Mouse (Mus musculus): Measurements from ENCODE around the gene Adipor2. TPM values are rescaled to one million over a fixed set of nuclear protein-coding genes. Genes with fewer than 3 reads are reported as not detected.

Adipor2 gene
- polyA plus RNA-seq, 1 experiment from 2014 or later = 29.0 TPM

DNA sequence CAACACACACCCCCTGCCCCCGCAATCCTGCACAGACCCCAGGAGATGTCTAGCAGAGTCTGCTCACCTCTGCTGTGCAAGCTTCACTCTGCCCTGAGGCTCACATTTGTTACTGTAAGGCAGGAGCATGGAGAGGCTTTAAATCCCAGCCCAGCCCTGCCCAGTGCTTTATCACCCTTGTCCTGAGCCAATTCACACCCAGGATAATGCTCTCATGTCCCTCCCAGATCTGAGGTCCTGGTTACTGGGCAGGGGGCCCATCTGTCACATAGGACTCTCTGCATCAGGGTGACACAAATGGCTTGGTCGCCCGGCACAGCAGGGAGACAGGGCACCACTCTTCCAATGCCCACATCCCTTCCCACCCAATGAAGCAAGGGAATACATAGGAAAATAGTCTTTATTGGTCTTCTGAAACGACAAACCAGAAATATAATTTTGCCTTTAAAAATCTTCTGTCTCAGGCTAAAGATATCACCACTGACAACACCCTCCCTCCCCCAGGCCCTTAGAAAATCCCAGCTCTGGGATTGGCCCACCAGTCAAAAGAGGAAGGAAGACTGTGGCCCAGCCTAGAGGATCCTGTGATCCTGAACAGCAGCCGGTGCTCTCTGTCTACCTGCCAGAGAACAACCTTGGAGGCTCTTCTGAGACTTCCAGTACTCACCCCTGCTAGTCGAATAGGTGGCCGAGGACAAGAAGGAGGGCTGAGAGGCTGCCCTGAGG, 102.6 kb downstream of the Adipor2 start:
- ATAC-seq (ENCODE audit: insufficient read depth) = no peak
- Histone ChIP-seq H3K27me3 (ENCODE audit: insufficient read depth, low read length) (no peaks in the 10 kb centered on the region), H3K4me2 (no peak overlapping the region), H3K36me3 (ENCODE audit: insufficient read depth) (no peaks in the 10 kb centered on the region), H3K9ac (no peak overlapping the region), H3K4me3 (ENCODE audit: low read depth, low read length) (no peak overlapping the region), H3K27ac (ENCODE audit: low read depth) (no peak overlapping the region), H3K9me3 (ENCODE audit: low read depth, low read length) (no peaks in the 10 kb centered on the region), H3K4me1 (ENCODE audit: insufficient read depth) (no peaks in the 10 kb centered on the region)
- WGBS = 30% methylated on average over 7 of the region's 7 CpGs
- TF ChIP-seq CTCF (IDR thresholded peaks at IDR 0.05; ENCODE audit: low read depth) = no peak
- no peak for DNase-seq

DNA sequence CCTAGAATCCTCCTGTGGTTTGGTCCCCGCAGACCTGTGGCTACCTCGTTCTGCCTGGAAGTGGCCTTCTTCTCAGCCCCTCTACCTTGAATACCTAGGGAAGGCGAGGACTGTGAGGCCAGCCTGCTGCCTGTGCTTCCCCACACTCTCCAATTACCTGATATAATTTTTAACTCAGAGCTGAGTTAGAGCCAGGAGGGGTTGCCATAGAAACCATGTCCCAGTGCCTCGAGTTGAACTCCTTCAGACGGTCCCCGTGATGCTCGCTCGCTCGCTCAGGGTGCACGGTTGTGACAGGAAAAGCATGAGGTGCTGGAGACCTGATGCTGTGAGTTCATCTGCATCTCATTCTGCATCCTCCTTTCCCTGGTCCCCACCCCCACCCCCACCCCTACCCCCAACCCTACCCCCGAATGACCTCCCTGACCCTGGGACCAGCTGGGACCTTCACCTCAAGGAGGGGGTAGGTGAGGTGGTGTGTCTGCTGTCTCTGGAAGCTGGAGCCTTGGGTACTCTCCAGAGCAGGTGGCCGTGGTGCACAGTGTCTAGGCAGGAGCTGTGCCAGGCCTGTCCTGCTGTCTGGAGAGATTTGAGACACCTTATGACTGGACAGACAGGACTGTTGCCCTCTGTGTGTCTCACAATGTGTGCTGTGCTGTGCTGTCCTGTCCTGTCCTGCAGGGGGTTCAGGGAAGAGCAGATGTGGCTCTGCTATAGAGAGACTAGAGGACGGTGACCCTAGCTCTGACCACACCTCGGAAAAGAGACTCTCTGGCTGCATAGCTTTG, 103.7 kb downstream of the Adipor2 start:
- Histone ChIP-seq H3K36me3 (ENCODE audit: insufficient read depth) (no peaks in the 10 kb centered on the region), H3K4me1 (ENCODE audit: insufficient read depth) (no peaks in the 10 kb centered on the region), H3K27me3 (ENCODE audit: insufficient read depth, low read length) (no peaks in the 10 kb centered on the region), H3K27ac (ENCODE audit: low read depth) (no peak overlapping the region), H3K9me3 (ENCODE audit: low read depth, low read length) (no peaks in the 10 kb centered on the region), H3K4me3 (ENCODE audit: low read depth, low read length) (no peak overlapping the region), H3K4me2 (no peak overlapping the region), H3K9ac (no peak overlapping the region)
- WGBS = 38% methylated on average over 14 of the region's 14 CpGs
- peak; percentile 56 for DNase-seq
- ATAC-seq (ENCODE audit: insufficient read depth) = no peak
- no peak for TF ChIP-seq CTCF (IDR thresholded peaks at IDR 0.05; ENCODE audit: low read depth)

DNA sequence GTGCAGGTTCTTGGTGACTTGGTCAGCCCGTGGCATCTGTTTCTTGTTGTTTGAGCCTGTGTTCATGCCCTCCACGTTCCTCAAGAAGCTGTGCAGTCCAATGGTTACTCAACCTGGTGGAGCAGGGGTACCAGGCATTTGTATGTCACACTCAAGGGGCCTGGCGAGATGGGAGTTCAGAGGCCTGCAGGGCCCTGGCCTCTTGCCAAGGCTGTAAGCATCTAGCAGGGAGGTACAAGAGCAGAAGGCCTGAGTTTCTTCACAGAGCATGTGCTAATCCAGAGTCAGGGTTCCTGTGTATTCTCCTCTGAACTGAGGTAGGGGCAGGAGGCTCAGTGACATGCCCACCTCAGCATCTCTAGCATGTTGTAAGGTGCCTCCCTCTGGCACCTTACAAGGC, 104.4 kb downstream of the Adipor2 start:
- no peak overlapping the region for H3K9ac ChIP-seq
- peak; percentile 8; the same call in 1 of the 2 replicates for ATAC-seq (ENCODE audit: insufficient read depth)
- H3K4me2 ChIP-seq = no peak overlapping the region
- peak; percentile 61 for DNase-seq
- no peaks in the 10 kb centered on the region for H3K4me1 ChIP-seq (ENCODE audit: insufficient read depth)
- 39% methylated on average over 3 of the region's 3 CpGs for WGBS
- H3K9me3 ChIP-seq (ENCODE audit: low read depth, low read length) = no peaks in the 10 kb centered on the region
- no peak for TF ChIP-seq CTCF (IDR thresholded peaks at IDR 0.05; ENCODE audit: low read depth)
- H3K36me3 ChIP-seq (ENCODE audit: insufficient read depth) = no peaks in the 10 kb centered on the region
- H3K27me3 ChIP-seq (ENCODE audit: insufficient read depth, low read length) = no peaks in the 10 kb centered on the region
- no peak overlapping the region for H3K4me3 ChIP-seq (ENCODE audit: low read depth, low read length)
- no peak overlapping the region for H3K27ac ChIP-seq (ENCODE audit: low read depth)

DNA sequence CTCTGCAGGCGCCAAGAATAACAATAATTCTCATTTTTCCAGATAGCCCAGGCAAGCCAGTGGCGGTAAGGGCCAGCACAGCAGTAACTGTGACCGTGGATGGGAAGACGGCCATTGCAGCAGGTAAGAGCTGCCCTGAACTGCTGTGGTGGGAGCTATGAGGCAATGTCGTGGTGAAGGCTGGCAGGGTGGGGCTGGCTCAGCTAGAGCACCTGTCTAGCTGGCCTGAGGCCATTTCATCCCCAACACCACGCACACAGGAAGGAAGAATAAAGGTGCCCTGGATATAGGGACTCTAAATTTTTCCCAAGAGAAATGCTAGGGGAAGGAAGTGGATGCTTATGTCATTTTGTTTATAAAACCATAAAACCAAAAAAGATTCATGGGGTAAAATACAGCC, 105.1 kb downstream of the Adipor2 start:
- H3K9ac ChIP-seq = no peak overlapping the region
- WGBS = 84% methylated on average over 6 of the region's 6 CpGs
- no peaks in the 10 kb centered on the region for H3K4me1 ChIP-seq (ENCODE audit: insufficient read depth)
- no peak overlapping the region for H3K4me3 ChIP-seq (ENCODE audit: low read depth, low read length)
- TF ChIP-seq CTCF (IDR thresholded peaks at IDR 0.05; ENCODE audit: low read depth) = no peak
- H3K4me2 ChIP-seq = no peak overlapping the region
- no peaks in the 10 kb centered on the region for H3K9me3 ChIP-seq (ENCODE audit: low read depth, low read length)
- H3K27ac ChIP-seq (ENCODE audit: low read depth) = no peak overlapping the region
- ATAC-seq (ENCODE audit: insufficient read depth) (no peak), DNase-seq (no peak)
- no peaks in the 10 kb centered on the region for H3K27me3 ChIP-seq (ENCODE audit: insufficient read depth, low read length)
- H3K36me3 ChIP-seq (ENCODE audit: insufficient read depth) = no peaks in the 10 kb centered on the region

DNA sequence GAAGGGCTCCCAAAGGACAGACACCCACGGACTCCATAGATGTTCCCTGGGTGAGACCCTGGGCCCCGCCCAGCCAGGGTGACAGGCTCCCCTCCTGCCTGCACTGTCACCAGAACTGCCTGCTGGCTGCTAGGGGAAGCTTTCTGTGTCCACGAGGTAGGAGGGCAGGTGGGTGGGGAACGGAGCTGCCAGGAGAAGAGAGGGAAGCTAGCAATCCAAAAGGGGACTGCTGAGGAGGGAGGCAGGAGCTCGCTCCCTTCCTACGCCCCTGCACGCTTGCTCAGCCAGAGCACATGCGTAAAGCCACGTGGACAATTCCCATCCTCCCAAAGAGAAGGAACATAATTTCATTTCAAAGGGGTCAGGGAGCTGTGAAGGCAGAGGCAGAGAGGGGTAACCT, 107.3 kb downstream of the Adipor2 start:
- Histone ChIP-seq H3K27ac (ENCODE audit: low read depth) (no peak overlapping the region), H3K4me3 (ENCODE audit: low read depth, low read length) (no peak overlapping the region), H3K9me3 (ENCODE audit: low read depth, low read length) (no peaks in the 10 kb centered on the region), H3K4me2 (no peak overlapping the region), H3K27me3 (ENCODE audit: insufficient read depth, low read length) (no peaks in the 10 kb centered on the region), H3K4me1 (ENCODE audit: insufficient read depth) (no peaks in the 10 kb centered on the region), H3K36me3 (ENCODE audit: insufficient read depth) (no peaks in the 10 kb centered on the region), H3K9ac (no peak overlapping the region)
- no peak for TF ChIP-seq CTCF (IDR thresholded peaks at IDR 0.05; ENCODE audit: low read depth)
- 50% methylated on average over 9 of the region's 9 CpGs for WGBS
- ATAC-seq (ENCODE audit: insufficient read depth) (no peak), DNase-seq (no peak)

DNA sequence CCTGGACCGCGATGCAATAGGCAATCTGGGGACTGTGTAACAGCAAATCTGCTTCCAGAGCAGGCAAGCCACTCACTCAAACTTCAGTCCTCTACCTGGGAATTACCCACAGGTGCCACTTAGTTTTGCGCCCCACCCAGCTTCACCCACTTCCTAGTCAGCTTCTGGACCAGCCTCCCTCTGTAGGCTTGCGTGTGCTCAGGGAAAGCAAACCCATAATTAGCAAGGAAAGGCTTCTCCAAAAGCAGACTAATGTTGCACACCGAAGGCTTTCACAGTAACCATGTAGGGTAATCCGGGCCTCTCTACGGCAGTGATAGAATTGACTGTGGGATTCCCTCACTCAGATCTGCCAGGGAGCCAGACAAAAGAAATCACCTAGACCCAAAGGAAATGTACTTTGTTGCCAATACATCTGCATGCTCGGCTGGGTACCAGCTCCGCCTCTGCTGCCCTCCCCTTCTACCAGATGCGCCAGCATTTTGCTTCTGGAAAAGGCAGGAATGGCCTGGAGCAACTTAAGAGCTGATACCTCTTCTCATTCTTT, 109.6 kb downstream of the Adipor2 start:
- DNase-seq (no peak), ATAC-seq (ENCODE audit: insufficient read depth) (no peak)
- Histone ChIP-seq H3K4me1 (ENCODE audit: insufficient read depth) (no peaks in the 10 kb centered on the region), H3K9ac (no peak overlapping the region), H3K4me3 (ENCODE audit: low read depth, low read length) (no peak overlapping the region), H3K36me3 (ENCODE audit: insufficient read depth) (no peaks in the 10 kb centered on the region), H3K27me3 (ENCODE audit: insufficient read depth, low read length) (no peaks in the 10 kb centered on the region), H3K9me3 (ENCODE audit: low read depth, low read length) (no peaks in the 10 kb centered on the region), H3K27ac (ENCODE audit: low read depth) (no peak overlapping the region), H3K4me2 (no peak overlapping the region)
- WGBS = 67% methylated on average over 10 of the region's 10 CpGs
- no peak for TF ChIP-seq CTCF (IDR thresholded peaks at IDR 0.05; ENCODE audit: low read depth)

GRCm38 (mm10) chr6:119303331-119303730, 114.2 kb downstream of the Adipor2 start:
- 78% methylated on average over 6 of the region's 6 CpGs for WGBS
- no peak overlapping the region for H3K4me3 ChIP-seq (ENCODE audit: low read depth, low read length)

More at GRCm38 (mm10) chr6:119303331-119303730, 114.2 kb downstream of the Adipor2 start:
- Histone ChIP-seq H3K4me2 (no peak overlapping the region), H3K36me3 (ENCODE audit: insufficient read depth) (no peaks in the 10 kb centered on the region), H3K27me3 (ENCODE audit: insufficient read depth, low read length) (no peaks in the 10 kb centered on the region), H3K27ac (ENCODE audit: low read depth) (no peak overlapping the region), H3K4me1 (ENCODE audit: insufficient read depth) (no peaks in the 10 kb centered on the region), H3K9me3 (ENCODE audit: low read depth, low read length) (no peaks in the 10 kb centered on the region), H3K9ac (no peak overlapping the region)
- DNase-seq = no peak
- ATAC-seq (ENCODE audit: insufficient read depth) = no peak
- TF ChIP-seq CTCF (IDR thresholded peaks at IDR 0.05; ENCODE audit: low read depth) = no peak

Other genes with a start within 250 kb of the Adipor2 start
- gene Dcp1b, start 242.5 kb downstream of the Adipor2 start, polyA plus RNA-seq (2014; fragmentation: Nextera tagmentation; extraction: Ambion mirVana) = 7.3 TPM in 2 replicates
- 9.4 and 10.6 TPM in 2 replicates for gene Cacna1c, start 221.3 kb downstream of the Adipor2 start, polyA plus RNA-seq (2014; fragmentation: Nextera tagmentation; extraction: Ambion mirVana)
- 0.03 TPM in 1 of 2 replicates, not detected in the other for gene Cacna2d4, start 181.2 kb downstream of the Adipor2 start, polyA plus RNA-seq (2014; fragmentation: Nextera tagmentation; extraction: Ambion mirVana)
- gene Lrtm2, start 86.9 kb downstream of the Adipor2 start, polyA plus RNA-seq (2014; fragmentation: Nextera tagmentation; extraction: Ambion mirVana) = 0.05 and 0.16 TPM in 2 replicates
- 6.0 and 6.2 TPM in 2 replicates for gene Fbxl14, start 62.0 kb upstream of the Adipor2 start, polyA plus RNA-seq (2014; fragmentation: Nextera tagmentation; extraction: Ambion mirVana)
- gene Wnt5b, start 126.6 kb upstream of the Adipor2 start, polyA plus RNA-seq (2014; fragmentation: Nextera tagmentation; extraction: Ambion mirVana) = 6.8 and 7.4 TPM in 2 replicates